Mouse (Mus musculus): Measurements from ENCODE around the gene Slc44a3.

The Slc44a3 gene

DNA sequence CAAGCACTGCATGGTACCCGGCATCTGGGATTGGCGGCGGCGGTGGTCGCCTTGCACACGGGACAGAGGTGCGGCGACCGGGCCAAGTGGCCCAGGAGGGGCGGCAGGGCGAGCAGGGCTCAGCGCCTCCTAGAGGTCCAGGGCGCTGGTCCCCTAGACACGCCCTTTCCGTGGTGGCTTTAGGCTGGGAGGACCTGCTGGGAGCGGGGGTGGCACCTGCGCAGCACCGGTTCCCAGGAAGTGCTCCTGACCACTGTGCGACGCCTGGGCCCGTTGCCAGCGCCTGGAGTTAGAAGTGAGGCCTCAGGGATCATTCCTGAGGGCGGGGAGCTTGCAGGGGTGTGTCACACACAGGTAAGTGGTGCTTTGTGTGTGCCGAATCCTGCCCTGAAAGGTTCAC is at the start of gene Slc44a3:
Gene Slc44a3 (minus strand): TSS at position 229 of the 400 bp plus-strand sequence.
- DNase-seq (ENCODE audit: low read depth, low spot score), result peak; percentile 72

DNA sequence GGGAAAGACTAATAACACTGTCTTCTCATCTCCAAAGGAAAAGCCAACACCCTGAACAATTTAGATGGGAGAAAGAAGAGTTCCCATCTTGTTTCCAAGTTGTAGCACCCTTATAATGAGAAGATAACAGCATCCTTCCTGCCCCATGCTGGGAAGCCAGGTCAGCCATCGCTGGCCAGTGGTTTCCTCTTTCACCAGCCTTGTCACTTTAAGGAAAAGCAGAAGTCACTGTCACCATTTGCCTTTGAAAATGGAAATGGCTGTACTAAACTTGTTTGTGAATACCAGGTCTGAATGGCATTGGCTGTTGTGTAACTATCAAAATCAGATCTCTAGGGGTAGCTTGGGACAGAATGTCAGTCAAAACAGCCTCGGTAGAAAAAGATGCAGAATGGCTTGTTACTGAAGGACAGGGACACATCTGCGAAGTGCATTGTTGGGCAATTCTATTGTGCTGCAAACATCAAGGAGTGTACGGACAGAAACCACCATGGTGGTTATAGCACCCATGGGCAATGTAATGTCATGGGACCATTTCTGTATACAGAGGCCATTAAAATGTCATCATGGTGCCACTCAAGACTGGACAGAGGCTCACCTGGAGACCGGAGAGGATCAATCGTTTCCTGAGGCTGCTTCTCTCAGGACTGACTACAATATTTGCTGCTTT is 47.8 kb upstream of the Slc44a3 start:
- DNase-seq (ENCODE audit: low read depth, low spot score), result no peak

GRCm38 (mm10) chr3:121579402-121579801 is 47.2 kb upstream of the Slc44a3 start:
- no peak for DNase-seq (ENCODE audit: low read depth, low spot score)

- peak; percentile 81 for DNase-seq (ENCODE audit: low read depth, low spot score)
Observed at GRCm38 (mm10) chr3:121578706-121579105, 46.5 kb upstream of the Slc44a3 start.

- DNase-seq (ENCODE audit: low read depth, low spot score), result peak; percentile 74
Observed at GRCm38 (mm10) chr3:121577641-121578040, 45.4 kb upstream of the Slc44a3 start.

DNA sequence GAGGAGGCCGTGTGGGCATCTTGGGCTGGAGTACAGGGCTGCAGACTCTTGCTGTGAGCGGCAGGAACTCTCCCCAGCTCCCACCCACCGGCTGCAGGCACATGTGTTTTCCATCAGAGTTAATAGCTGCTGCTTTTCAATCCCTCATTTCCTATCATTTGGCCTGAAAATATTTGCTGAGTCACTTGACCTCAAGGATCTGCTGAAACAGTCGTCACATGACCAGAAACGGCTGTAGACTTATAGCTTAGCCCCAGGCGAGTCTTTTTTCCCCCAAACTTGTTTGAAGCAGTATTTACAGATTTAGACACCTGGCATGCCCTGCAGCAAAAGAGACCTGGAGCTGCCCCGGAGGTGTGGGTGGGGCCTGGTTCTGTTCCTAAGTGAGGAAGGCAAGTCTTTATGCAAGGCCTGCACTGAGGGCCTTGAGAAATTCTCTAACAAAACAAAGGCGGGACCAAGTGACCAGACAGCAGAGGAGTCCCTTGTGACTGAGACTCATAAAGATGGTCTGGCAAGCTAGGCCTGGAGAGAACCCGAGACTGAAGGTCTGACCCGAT is 44.9 kb upstream of the Slc44a3 start:
- DNase-seq (ENCODE audit: low read depth, low spot score), result peak; percentile 98

- DNase-seq (ENCODE audit: low read depth, low spot score), result peak; percentile 85
Observed at GRCm38 (mm10) chr3:121576367-121576766, 44.2 kb upstream of the Slc44a3 start.

DNA sequence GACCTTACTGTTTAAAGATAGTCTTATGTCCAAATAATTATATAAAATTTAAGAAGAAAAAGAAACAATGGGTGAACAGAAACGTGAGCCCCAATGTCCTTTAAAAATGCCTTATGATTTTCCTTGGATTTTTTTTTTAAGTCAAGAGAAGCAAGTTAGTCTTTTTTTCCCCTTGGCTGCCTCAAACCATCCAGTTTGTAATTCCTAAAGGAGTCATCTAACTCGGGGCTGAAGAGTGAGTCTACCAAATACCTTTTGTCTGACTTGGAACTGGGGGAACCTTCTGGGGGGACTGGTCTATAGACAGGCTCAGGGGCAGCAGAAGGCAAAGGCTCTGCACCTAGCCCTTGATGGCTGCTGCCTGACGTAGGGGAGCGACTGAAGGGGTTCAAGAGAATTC is 42.2 kb upstream of the Slc44a3 start:
- DNase-seq (ENCODE audit: low read depth, low spot score), result no peak

GRCm38 (mm10) chr3:121573858-121574257 is 41.7 kb upstream of the Slc44a3 start:
- no peak for DNase-seq (ENCODE audit: low read depth, low spot score)

GRCm38 (mm10) chr3:121571491-121571890 is 39.3 kb upstream of the Slc44a3 start:
- no peak for DNase-seq (ENCODE audit: low read depth, low spot score)

DNA sequence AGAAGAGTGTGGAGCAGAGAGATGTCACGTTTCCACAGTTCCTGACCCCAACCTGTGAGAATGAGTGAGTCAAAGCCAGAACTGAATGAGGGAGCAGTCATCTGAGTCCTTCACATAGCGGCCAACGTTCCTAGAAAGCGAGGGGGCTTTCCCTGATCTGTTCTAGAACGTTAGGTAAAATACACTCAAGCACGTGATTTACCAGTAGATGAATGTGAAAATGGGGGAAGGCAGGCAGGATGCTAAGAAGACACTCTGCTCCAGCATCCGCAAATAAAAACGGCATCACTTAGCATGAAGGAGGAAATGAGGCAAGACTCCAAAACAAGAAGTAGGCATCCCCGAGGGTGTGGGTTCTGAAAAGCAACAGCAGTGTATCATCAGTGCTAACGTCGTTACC is 38.4 kb upstream of the Slc44a3 start:
- no peak for DNase-seq (ENCODE audit: low read depth, low spot score)

GRCm38 (mm10) chr3:121569767-121570166 is 37.6 kb upstream of the Slc44a3 start:
- peak; percentile 46 for DNase-seq (ENCODE audit: low read depth, low spot score)

DNA sequence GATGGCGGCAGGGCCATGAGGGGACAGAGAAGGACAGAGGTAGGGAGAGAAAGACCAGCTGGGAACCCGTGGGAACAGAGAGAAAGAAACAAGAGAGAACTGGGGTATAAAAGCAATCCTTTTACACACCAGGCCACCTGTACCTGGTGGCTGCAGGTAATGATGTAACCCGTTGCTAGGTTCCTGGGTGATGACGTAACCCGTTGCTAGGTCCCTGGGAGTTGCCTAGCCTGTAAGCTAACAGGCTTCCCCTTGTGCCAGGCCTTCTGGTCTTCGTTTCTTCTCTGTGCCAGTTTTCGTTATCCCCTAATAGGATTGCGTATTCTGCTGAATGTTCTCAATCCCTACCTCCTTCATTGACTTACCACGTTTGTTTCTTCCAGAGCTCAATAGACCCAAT is 36.8 kb upstream of the Slc44a3 start:
- peak; percentile 30 for DNase-seq (ENCODE audit: low read depth, low spot score)

GRCm38 (mm10) chr3:121567904-121568303 is 35.7 kb upstream of the Slc44a3 start:
- no peak for DNase-seq (ENCODE audit: low read depth, low spot score)

- DNase-seq (ENCODE audit: low read depth, low spot score), result no peak
Observed at GRCm38 (mm10) chr3:121567337-121567900, 35.2 kb upstream of the Slc44a3 start.

GRCm38 (mm10) chr3:121566901-121567300 is 34.7 kb upstream of the Slc44a3 start:
- no peak for DNase-seq (ENCODE audit: low read depth, low spot score)

DNA sequence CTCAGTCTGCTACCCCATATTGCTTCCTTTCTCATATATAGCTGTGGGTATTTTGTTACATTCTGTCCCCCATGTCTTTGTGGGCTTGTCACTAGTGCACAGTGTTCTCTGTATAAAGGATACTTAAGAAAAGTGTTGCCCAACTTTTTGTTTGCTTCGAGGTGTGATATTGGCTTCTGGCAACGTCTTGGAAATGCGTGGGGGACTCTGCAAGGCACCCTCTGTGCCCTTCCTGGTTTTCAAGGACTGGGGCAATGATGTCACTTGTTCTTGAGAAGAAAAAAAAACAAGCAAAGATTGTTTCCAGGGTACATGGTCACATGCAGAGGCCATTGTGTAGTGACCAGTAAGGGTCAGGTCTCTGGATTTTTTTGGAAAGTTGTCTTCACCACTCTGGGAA is 29.6 kb upstream of the Slc44a3 start:
- no peak for DNase-seq (ENCODE audit: low read depth, low spot score)

- peak; percentile 53 for DNase-seq (ENCODE audit: low read depth, low spot score)
Observed at GRCm38 (mm10) chr3:121560115-121560865, 28.1 kb upstream of the Slc44a3 start.

GRCm38 (mm10) chr3:121559406-121560114 is 27.4 kb upstream of the Slc44a3 start:
- peak; percentile 93 for DNase-seq (ENCODE audit: low read depth, low spot score)

GRCm38 (mm10) chr3:121558861-121559260 is 26.7 kb upstream of the Slc44a3 start:
- peak; percentile 81 for DNase-seq (ENCODE audit: low read depth, low spot score)

- no peak for DNase-seq (ENCODE audit: low read depth, low spot score)
Observed at GRCm38 (mm10) chr3:121556304-121556703, 24.1 kb upstream of the Slc44a3 start.

DNA sequence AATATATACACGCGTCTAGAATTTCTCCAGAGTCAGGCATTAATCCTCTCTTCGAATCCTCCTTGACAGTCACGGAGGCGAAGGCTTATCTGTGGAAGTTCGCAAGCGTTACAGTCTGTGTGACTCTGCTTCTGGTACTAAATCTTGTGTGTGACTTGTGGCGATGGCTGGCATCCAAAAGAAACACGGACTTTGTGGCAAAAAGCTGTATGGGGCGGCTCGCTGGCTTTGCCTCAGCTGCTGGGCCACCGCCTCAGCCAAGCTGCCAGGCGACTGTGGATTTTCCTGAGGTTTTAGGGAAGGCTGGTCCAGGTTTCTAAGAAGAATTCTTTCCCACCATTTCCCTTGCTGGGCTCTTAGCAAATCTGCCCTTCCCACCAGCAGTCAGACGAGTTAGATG is 21.1 kb upstream of the Slc44a3 start:
- DNase-seq (ENCODE audit: low read depth, low spot score), result no peak
